Mouse (Mus musculus): Measurements from ENCODE around the gene Serpina3b. TPM values are rescaled to one million over a fixed set of nuclear protein-coding genes. Genes with fewer than 3 reads are reported as not detected.

The Serpina3b gene
- polyA plus RNA-seq, 1 experiment from 2014 or later: not detected

DNA sequence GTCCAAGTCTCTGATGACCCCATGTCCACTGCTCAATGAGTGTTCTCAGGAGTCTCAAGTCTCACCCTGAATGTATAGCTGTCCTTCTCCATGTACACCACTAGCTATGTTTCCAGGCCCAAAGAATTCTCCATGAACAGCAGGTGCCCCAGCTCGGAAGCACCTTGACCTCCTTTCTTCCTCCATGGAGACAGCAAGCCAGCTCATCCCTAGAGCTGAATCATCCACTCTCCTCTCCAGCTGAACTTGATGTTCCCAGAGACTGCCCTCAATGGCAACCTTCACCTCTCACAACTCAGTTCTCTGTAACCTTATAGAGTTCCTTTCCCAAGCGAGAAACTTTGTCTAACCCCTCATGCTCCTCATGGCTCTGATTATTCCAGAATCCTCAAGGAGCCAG, 17.8 kb downstream of the Serpina3b start:
- 84% methylated on average over 2 of the region's 2 CpGs for WGBS
- no peak for DNase-seq (ENCODE audit: low spot score, missing footprints)

GRCm38 (mm10) chr12:104151989-104152388, 24.2 kb downstream of the Serpina3b start:
- Histone ChIP-seq H3K4me3 (ENCODE audit: low read depth, low read length) (no peak overlapping the region), H3K4me2 (no peak overlapping the region), H3K4me1 (ENCODE audit: control insufficient read depth, insufficient read depth, low read length) (no peaks in the 10 kb centered on the region), H3K27me3 (ENCODE audit: control insufficient read depth, insufficient read depth, low read length) (no peaks in the 10 kb centered on the region), H3K9me3 (ENCODE audit: control insufficient read depth, low read length) (no peaks in the 10 kb centered on the region), H3K27ac (ENCODE audit: low read depth, low read length) (no peak overlapping the region), H3K9ac (ENCODE audit: low read length) (no peak overlapping the region), H3K36me3 (ENCODE audit: control insufficient read depth, insufficient read depth, low read length) (no peaks in the 10 kb centered on the region)
- ATAC-seq (ENCODE audit: low FRiP score) (no peak), DNase-seq (ENCODE audit: low spot score, missing footprints) (no peak)
- 93% methylated on average over 2 of the region's 2 CpGs for WGBS

More for the DNA sequence above, 17.8 kb downstream of the Serpina3b start:
- Histone ChIP-seq H3K9me3 (ENCODE audit: control insufficient read depth, low read length) (no peaks in the 10 kb centered on the region), H3K9ac (ENCODE audit: low read length) (no peak overlapping the region), H3K4me3 (ENCODE audit: low read depth, low read length) (no peak overlapping the region), H3K27ac (ENCODE audit: low read depth, low read length) (no peak overlapping the region), H3K4me1 (ENCODE audit: control insufficient read depth, insufficient read depth, low read length) (no peaks in the 10 kb centered on the region), H3K36me3 (ENCODE audit: control insufficient read depth, insufficient read depth, low read length) (no peaks in the 10 kb centered on the region), H3K27me3 (ENCODE audit: control insufficient read depth, insufficient read depth, low read length) (no peaks in the 10 kb centered on the region), H3K4me2 (no peak overlapping the region)
- no peak for ATAC-seq (ENCODE audit: low FRiP score)

- Histone ChIP-seq H3K27ac (ENCODE audit: low read depth, low read length) (no peak overlapping the region), H3K9me3 (ENCODE audit: control insufficient read depth, low read length) (no peaks in the 10 kb centered on the region), H3K27me3 (ENCODE audit: control insufficient read depth, insufficient read depth, low read length) (no peaks in the 10 kb centered on the region), H3K4me1 (ENCODE audit: control insufficient read depth, insufficient read depth, low read length) (no peaks in the 10 kb centered on the region), H3K4me2 (no peak overlapping the region), H3K9ac (ENCODE audit: low read length) (no peak overlapping the region), H3K36me3 (ENCODE audit: control insufficient read depth, insufficient read depth, low read length) (no peaks in the 10 kb centered on the region), H3K4me3 (ENCODE audit: low read depth, low read length) (no peak overlapping the region)
- WGBS: 87% methylated on average over 3 of the region's 3 CpGs
- no peak for ATAC-seq (ENCODE audit: low FRiP score)
- DNase-seq (ENCODE audit: low spot score, missing footprints): no peak
These were observed 25.3 kb downstream of the Serpina3b start for GRCm38 (mm10) chr12:104153041-104153645.

GRCm38 (mm10) chr12:104153656-104154055, 25.9 kb downstream of the Serpina3b start, which contains the start of gene Serpina3c:
TSS of gene Serpina3c (minus strand) at chr12:104153870.
- Histone ChIP-seq H3K27ac (ENCODE audit: low read depth, low read length) (no peak within 1 kb of the TSS), H3K9ac (ENCODE audit: low read length) (no peak within 1 kb of the TSS), H3K27me3 (ENCODE audit: control insufficient read depth, insufficient read depth, low read length) (no peaks in the 10 kb centered on the region), H3K36me3 (ENCODE audit: control insufficient read depth, insufficient read depth, low read length) (no peaks in the 10 kb centered on the region), H3K4me1 (ENCODE audit: control insufficient read depth, insufficient read depth, low read length) (no peaks in the 10 kb centered on the region), H3K4me2 (no peak within 1 kb of the TSS), H3K4me3 (ENCODE audit: low read depth, low read length) (no peak within 1 kb of the TSS), H3K9me3 (ENCODE audit: control insufficient read depth, low read length) (no peaks in the 10 kb centered on the region)
- no peak for ATAC-seq (ENCODE audit: low FRiP score)
- DNase-seq (ENCODE audit: low spot score, missing footprints): no peak
- WGBS: 86% methylated on average over 2 of the region's 2 CpGs

DNA sequence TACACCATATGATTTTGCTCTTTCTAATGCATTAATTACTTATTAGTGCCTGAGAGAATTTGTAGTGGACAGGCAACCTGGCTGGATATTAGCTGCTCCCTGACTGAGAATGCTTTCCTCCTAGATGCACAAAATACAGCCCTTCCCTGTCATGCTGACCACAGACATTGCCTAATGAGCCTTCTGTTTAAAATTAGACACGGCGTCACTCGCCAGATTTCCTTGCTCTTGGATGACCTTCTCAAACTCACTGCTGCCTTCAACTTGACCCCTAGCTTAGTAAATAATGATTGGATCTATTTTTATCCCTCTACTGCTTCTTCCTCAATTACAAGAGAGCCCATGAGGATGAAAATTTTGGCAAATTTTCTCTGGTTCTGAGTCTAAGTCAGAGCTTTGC, 47.0 kb downstream of the Serpina3b start:
- H3K4me3 ChIP-seq (ENCODE audit: low read depth, low read length): no peak overlapping the region
- H3K4me2 ChIP-seq: no peak overlapping the region
- H3K9me3 ChIP-seq (ENCODE audit: control insufficient read depth, low read length): no peaks in the 10 kb centered on the region
- 87% methylated on average over 3 of the region's 3 CpGs for WGBS
- H3K36me3 ChIP-seq (ENCODE audit: control insufficient read depth, insufficient read depth, low read length): no peaks in the 10 kb centered on the region
- H3K9ac ChIP-seq (ENCODE audit: low read length): no peak overlapping the region
- no peaks in the 10 kb centered on the region for H3K4me1 ChIP-seq (ENCODE audit: control insufficient read depth, insufficient read depth, low read length)
- H3K27ac ChIP-seq (ENCODE audit: low read depth, low read length): no peak overlapping the region
- no peak for DNase-seq (ENCODE audit: low spot score, missing footprints)
- no peak for ATAC-seq (ENCODE audit: low FRiP score)
- no peaks in the 10 kb centered on the region for H3K27me3 ChIP-seq (ENCODE audit: control insufficient read depth, insufficient read depth, low read length)

DNA sequence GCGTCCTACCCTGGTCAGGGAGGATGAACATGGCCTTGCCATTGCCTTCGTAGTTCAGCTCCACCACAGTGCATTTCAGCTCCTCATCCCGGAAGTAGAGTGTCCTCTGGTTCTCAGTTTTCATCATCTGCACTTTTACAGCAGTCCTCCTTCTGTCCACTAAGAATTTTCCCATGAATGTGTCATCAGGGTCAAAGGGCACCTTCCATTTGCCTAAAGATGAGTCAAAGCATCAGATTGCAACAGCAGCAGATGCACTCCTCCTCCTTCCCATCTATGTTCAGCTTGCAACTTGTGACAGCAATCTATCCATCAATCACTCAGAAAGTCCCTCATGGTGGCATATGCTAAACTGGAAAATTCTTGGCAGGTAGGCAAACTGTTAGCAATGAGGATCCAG, 47.8 kb downstream of the Serpina3b start:
- no peaks in the 10 kb centered on the region for H3K36me3 ChIP-seq (ENCODE audit: control insufficient read depth, insufficient read depth, low read length)
- no peak for DNase-seq (ENCODE audit: low spot score, missing footprints)
- H3K4me1 ChIP-seq (ENCODE audit: control insufficient read depth, insufficient read depth, low read length): no peaks in the 10 kb centered on the region
- ATAC-seq (ENCODE audit: low FRiP score): no peak
- H3K27me3 ChIP-seq (ENCODE audit: control insufficient read depth, insufficient read depth, low read length): no peaks in the 10 kb centered on the region
- H3K27ac ChIP-seq (ENCODE audit: low read depth, low read length): no peak overlapping the region
- no peaks in the 10 kb centered on the region for H3K9me3 ChIP-seq (ENCODE audit: control insufficient read depth, low read length)
- no peak overlapping the region for H3K9ac ChIP-seq (ENCODE audit: low read length)
- H3K4me2 ChIP-seq: no peak overlapping the region
- no peak overlapping the region for H3K4me3 ChIP-seq (ENCODE audit: low read depth, low read length)
- WGBS: 75% methylated on average over 3 of the region's 3 CpGs

DNA sequence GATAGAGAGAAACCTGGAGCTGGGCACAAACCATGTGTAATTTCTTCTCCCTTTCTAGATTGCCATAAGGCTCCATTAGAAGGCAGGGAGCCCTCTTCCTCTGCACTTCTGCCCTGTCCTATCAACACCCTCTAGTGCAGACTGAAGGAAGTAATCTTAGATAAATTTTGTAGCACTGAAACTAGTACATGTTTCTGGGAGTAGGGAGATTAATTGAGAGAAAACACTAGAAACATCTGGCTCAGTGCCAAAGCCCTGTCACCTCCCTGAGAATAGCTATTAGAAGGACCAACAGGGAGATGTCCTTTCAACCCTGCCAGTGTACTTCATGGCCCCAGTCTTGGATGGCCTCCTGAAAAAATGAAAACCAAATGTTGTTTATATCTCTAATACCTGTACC, 50.8 kb downstream of the Serpina3b start:
- no peak overlapping the region for H3K9ac ChIP-seq (ENCODE audit: low read length)
- DNase-seq (ENCODE audit: low spot score, missing footprints): no peak
- H3K36me3 ChIP-seq (ENCODE audit: control insufficient read depth, insufficient read depth, low read length): no peaks in the 10 kb centered on the region
- H3K9me3 ChIP-seq (ENCODE audit: control insufficient read depth, low read length): no peaks in the 10 kb centered on the region
- no peak overlapping the region for H3K4me2 ChIP-seq
- H3K27me3 ChIP-seq (ENCODE audit: control insufficient read depth, insufficient read depth, low read length): no peaks in the 10 kb centered on the region
- H3K27ac ChIP-seq (ENCODE audit: low read depth, low read length): no peak overlapping the region
- H3K4me3 ChIP-seq (ENCODE audit: low read depth, low read length): no peak overlapping the region
- H3K4me1 ChIP-seq (ENCODE audit: control insufficient read depth, insufficient read depth, low read length): no peaks in the 10 kb centered on the region
- no peak for ATAC-seq (ENCODE audit: low FRiP score)

GRCm38 (mm10) chr12:104178987-104179386, 51.2 kb downstream of the Serpina3b start:
- no peak for ATAC-seq (ENCODE audit: low FRiP score)
- Histone ChIP-seq H3K4me3 (ENCODE audit: low read depth, low read length) (no peak overlapping the region), H3K4me1 (ENCODE audit: control insufficient read depth, insufficient read depth, low read length) (no peaks in the 10 kb centered on the region), H3K36me3 (ENCODE audit: control insufficient read depth, insufficient read depth, low read length) (no peaks in the 10 kb centered on the region), H3K27ac (ENCODE audit: low read depth, low read length) (no peak overlapping the region), H3K9ac (ENCODE audit: low read length) (no peak overlapping the region), H3K4me2 (no peak overlapping the region), H3K27me3 (ENCODE audit: control insufficient read depth, insufficient read depth, low read length) (no peaks in the 10 kb centered on the region), H3K9me3 (ENCODE audit: control insufficient read depth, low read length) (no peaks in the 10 kb centered on the region)
- 84% methylated on average over 2 of the region's 2 CpGs for WGBS
- no peak for DNase-seq (ENCODE audit: low spot score, missing footprints)

DNA sequence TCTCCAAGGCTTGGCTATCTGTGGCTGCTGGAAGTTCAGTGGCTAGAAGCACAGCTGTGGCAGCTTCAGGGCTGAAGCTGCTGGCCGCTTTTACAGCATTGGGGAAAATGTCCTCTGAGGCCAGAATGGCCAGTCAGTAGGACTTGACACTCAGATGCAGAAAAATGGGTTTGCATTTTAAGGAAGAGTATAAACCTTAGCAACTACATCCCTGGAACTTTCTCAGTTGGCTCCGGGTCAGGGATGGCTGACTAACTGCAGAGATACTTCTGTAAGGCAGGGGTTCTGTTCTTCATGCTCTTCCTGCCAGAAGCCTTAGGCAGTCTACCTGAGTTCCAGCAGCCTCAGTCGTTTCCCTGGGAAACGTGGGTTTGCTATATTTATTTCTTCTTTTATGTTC, 57.2 kb downstream of the Serpina3b start:
- WGBS: 80% methylated on average over 4 of the region's 4 CpGs
- Histone ChIP-seq H3K9me3 (ENCODE audit: control insufficient read depth, low read length) (no peaks in the 10 kb centered on the region), H3K9ac (ENCODE audit: low read length) (no peak overlapping the region), H3K4me3 (ENCODE audit: low read depth, low read length) (no peak overlapping the region), H3K27me3 (ENCODE audit: control insufficient read depth, insufficient read depth, low read length) (no peaks in the 10 kb centered on the region), H3K36me3 (ENCODE audit: control insufficient read depth, insufficient read depth, low read length) (no peaks in the 10 kb centered on the region), H3K27ac (ENCODE audit: low read depth, low read length) (no peak overlapping the region), H3K4me2 (no peak overlapping the region), H3K4me1 (ENCODE audit: control insufficient read depth, insufficient read depth, low read length) (no peaks in the 10 kb centered on the region)
- ATAC-seq (ENCODE audit: low FRiP score) (no peak), DNase-seq (ENCODE audit: low spot score, missing footprints) (no peak)

Measured in midbrain, embryonic 11.5 days (tissue).